Mouse (Mus musculus): ENCODE results near the gene Rhobtb1. TPM values are rescaled to one million over a fixed set of nuclear protein-coding genes. Genes with fewer than 3 reads are reported as not detected.

Rhobtb1 gene
- polyA plus RNA-seq, 1 experiment, result 9.9 TPM

DNA sequence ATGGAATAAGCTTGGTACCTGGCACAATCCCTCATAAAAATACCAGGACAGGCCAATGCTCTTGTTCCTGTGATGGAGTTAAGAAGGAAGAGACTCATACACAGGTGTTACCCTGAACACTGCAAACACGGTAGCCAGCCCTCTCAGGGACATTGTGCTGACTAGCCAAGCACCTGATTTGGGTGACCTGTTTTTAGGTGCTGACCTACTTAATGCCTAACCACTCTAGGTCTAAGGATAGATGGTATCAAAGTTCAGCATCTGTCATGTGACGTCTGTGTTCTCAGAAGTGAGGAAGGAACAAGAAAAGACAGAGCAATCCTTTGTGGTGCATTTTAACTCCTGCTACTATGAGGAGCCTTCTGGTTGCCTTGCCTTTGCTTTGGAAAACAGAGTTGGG is 9.6 kb downstream of the Rhobtb1 start:
- H3K4me3 ChIP-seq (replicated peaks; ENCODE audit: extremely low read depth, low read depth, low read length), result no peak overlapping the region
- 79% methylated on average over 2 of the region's 2 CpGs for WGBS
- TF ChIP-seq CTCF (IDR thresholded peaks at IDR 0.05; ENCODE audit: insufficient read depth, low read length) (no peak), POLR2A (IDR thresholded peaks at IDR 0.05; ENCODE audit: borderline replicate concordance, extremely low read depth, low read depth, low read length) (no peak)
- no peak for DNase-seq
- H3K4me1 ChIP-seq (ENCODE audit: control insufficient read depth, insufficient read depth, low read length), result no peaks in the 10 kb centered on the region

GRCm38 (mm10) chr10:69161503-69161902 is 10.3 kb downstream of the Rhobtb1 start:
- 92% methylated on average over 3 of the region's 3 CpGs for WGBS
- H3K4me1 ChIP-seq (ENCODE audit: control insufficient read depth, insufficient read depth, low read length), result no peaks in the 10 kb centered on the region
- no peak for DNase-seq
- no peak for TF ChIP-seq CTCF (IDR thresholded peaks at IDR 0.05; ENCODE audit: insufficient read depth, low read length)
- no peak overlapping the region for H3K4me3 ChIP-seq (replicated peaks; ENCODE audit: extremely low read depth, low read depth, low read length)

DNA sequence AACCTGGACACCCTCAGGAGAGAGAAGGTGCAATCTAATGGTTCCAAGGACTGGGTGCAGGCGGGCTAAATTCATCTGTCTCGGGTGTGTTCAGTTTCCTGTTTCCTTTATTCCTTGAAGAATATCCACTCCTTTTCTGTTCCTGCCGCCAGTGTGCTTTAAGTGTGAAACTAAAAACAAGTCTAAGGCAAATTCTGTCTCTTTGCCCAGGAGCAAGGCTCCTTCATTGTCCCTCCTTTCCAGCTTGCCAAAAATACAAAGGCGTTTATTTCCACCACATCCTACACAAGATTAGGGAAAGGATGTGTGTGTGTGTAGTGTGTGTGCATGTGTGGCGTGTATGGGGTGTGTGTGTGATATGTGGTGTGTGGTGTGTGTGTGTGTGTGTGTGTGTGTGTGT is 11.3 kb downstream of the Rhobtb1 start:
- Histone ChIP-seq H3K4me3 (replicated peaks; ENCODE audit: extremely low read depth, low read depth, low read length) (no peak overlapping the region), H3K4me1 (ENCODE audit: control insufficient read depth, insufficient read depth, low read length) (no peaks in the 10 kb centered on the region)
- WGBS, result 50% methylated on average over 5 of the region's 5 CpGs
- DNase-seq, result no peak
- no peak for TF ChIP-seq POLR2A (IDR thresholded peaks at IDR 0.05; ENCODE audit: borderline replicate concordance, extremely low read depth, low read depth, low read length)
- no peak for TF ChIP-seq CTCF (IDR thresholded peaks at IDR 0.05; ENCODE audit: insufficient read depth, low read length)

GRCm38 (mm10) chr10:69163216-69163615 is 12.0 kb downstream of the Rhobtb1 start:
- TF ChIP-seq CTCF (IDR thresholded peaks at IDR 0.05; ENCODE audit: insufficient read depth, low read length), result no peak
- WGBS, result 81% methylated on average over 5 of the region's 5 CpGs
- H3K4me1 ChIP-seq (ENCODE audit: control insufficient read depth, insufficient read depth, low read length), result no peaks in the 10 kb centered on the region
- H3K4me3 ChIP-seq (replicated peaks; ENCODE audit: extremely low read depth, low read depth, low read length), result no peak overlapping the region
- no peak for DNase-seq

GRCm38 (mm10) chr10:69165125-69165524 is 13.9 kb downstream of the Rhobtb1 start:
- no peak for DNase-seq
- TF ChIP-seq POLR2A (IDR thresholded peaks at IDR 0.05; ENCODE audit: borderline replicate concordance, extremely low read depth, low read depth, low read length), result no peak
- peak; percentile 25; the same call in 1 of the 2 replicates for TF ChIP-seq CTCF (IDR thresholded peaks at IDR 0.05; ENCODE audit: insufficient read depth, low read length)
- WGBS, result 70% methylated on average over 7 of the region's 7 CpGs

DNA sequence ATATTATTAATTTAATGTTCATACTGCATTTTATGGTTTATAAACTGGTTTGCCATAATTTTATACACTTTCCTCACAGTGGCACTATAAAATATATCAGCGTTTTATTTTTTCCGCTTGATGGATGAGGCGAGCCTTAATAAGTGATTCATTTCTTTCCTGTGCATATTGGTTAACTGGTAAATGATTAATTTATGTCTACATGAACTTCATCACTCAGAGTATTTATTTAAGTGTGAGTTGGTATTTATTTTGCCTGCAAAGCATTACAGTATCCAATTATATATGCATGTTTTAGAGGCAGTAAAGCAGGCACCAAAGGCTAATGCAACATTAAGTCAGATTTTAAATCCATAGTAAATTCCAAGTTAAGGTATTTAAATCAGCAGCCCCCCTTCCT is 14.6 kb downstream of the Rhobtb1 start:
- 62% methylated on average over 3 of the region's 3 CpGs for WGBS
- Histone ChIP-seq H3K4me3 (replicated peaks; ENCODE audit: extremely low read depth, low read depth, low read length) (no peak overlapping the region), H3K4me1 (ENCODE audit: control insufficient read depth, insufficient read depth, low read length) (no peaks in the 10 kb centered on the region)
- TF ChIP-seq CTCF (IDR thresholded peaks at IDR 0.05; ENCODE audit: insufficient read depth, low read length), result no peak
- TF ChIP-seq POLR2A (IDR thresholded peaks at IDR 0.05; ENCODE audit: borderline replicate concordance, extremely low read depth, low read depth, low read length), result no peak
- no peak for DNase-seq

More at GRCm38 (mm10) chr10:69165125-69165524, 13.9 kb downstream of the Rhobtb1 start:
- no peaks in the 10 kb centered on the region for H3K4me1 ChIP-seq (ENCODE audit: control insufficient read depth, insufficient read depth, low read length)
- no peak overlapping the region for H3K4me3 ChIP-seq (replicated peaks; ENCODE audit: extremely low read depth, low read depth, low read length)

DNA sequence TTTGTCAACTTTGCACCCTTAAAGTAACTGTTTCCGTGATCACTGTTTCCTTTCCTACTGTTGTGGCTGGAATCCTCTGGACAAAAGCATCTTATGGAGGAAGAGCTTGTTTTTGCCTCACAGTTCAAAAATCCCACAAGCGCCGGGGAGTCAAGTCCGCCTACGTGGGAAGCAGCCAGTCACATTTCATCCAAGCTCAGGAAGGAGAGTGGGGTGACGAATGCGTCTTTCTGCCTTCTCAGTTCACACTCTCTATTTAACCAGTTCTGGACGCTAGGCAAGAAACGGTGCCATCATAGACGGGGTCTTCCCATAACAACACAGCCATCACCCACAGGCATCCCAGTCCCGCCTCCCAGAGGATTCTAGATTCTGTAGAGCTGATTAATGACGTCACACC is 15.3 kb downstream of the Rhobtb1 start:
- WGBS, result 66% methylated on average over 12 of the region's 12 CpGs
- Histone ChIP-seq H3K4me3 (replicated peaks; ENCODE audit: extremely low read depth, low read depth, low read length) (no peak overlapping the region), H3K4me1 (ENCODE audit: control insufficient read depth, insufficient read depth, low read length) (no peaks in the 10 kb centered on the region)
- no peak for DNase-seq
- TF ChIP-seq CTCF (IDR thresholded peaks at IDR 0.05; ENCODE audit: insufficient read depth, low read length), result no peak

DNA sequence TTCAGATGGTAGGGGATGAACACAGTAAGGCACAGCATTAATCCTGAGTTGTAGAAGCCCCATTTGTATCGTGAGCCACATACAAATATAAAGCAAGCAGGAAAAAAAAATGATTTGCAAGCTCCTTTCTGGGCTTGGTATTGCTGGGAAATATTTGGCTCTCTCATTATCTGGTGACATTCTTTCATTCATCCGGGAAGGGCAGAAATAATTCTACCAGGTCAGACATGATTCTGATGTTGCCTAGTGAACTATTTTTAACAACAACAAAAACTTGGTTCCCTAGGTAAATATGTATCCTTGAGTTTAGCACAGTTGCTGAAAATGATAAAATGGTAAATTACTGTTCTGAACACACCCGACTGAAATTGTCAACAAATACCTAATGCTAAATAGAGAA is 21.2 kb downstream of the Rhobtb1 start:
- TF ChIP-seq POLR2A (IDR thresholded peaks at IDR 0.05; ENCODE audit: borderline replicate concordance, extremely low read depth, low read depth, low read length) (no peak), CTCF (IDR thresholded peaks at IDR 0.05; ENCODE audit: insufficient read depth, low read length) (no peak)
- 53% methylated on average over 3 of the region's 3 CpGs for WGBS

GRCm38 (mm10) chr10:69176116-69176515 is 24.9 kb downstream of the Rhobtb1 start:
- Histone ChIP-seq H3K4me1 (ENCODE audit: control insufficient read depth, insufficient read depth, low read length) (no peaks in the 10 kb centered on the region), H3K4me3 (replicated peaks; ENCODE audit: extremely low read depth, low read depth, low read length) (no peak overlapping the region)
- WGBS, result 63% methylated on average over 3 of the region's 3 CpGs
- no peak for DNase-seq
- no peak for TF ChIP-seq POLR2A (IDR thresholded peaks at IDR 0.05; ENCODE audit: borderline replicate concordance, extremely low read depth, low read depth, low read length)
- no peak for TF ChIP-seq CTCF (IDR thresholded peaks at IDR 0.05; ENCODE audit: insufficient read depth, low read length)

More for the DNA sequence above, 21.2 kb downstream of the Rhobtb1 start:
- DNase-seq, result no peak
- Histone ChIP-seq H3K4me1 (ENCODE audit: control insufficient read depth, insufficient read depth, low read length) (no peaks in the 10 kb centered on the region), H3K4me3 (replicated peaks; ENCODE audit: extremely low read depth, low read depth, low read length) (no peak overlapping the region)

DNA sequence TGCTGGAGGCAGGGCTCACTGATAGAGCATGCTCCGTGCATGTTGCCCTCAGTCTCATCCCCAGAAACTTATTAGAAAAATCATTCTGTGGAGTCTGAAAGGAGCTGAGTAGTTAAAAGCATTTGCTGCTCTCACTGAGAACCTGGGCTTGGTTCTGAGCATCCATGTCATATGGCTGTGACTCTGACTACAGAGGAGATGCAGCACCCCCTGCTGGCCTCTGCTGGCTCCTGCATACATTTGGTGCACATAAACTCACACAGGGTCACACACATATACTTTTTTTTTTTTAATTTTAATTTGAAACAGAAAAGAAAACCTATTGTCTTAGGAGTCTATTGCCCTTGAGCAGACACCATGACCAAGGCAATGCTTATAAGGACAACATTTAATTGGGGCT is 28.1 kb downstream of the Rhobtb1 start:
- WGBS, result 92% methylated on average over 1 of the region's 1 CpGs
- TF ChIP-seq CTCF (IDR thresholded peaks at IDR 0.05; ENCODE audit: insufficient read depth, low read length) (no peak), POLR2A (IDR thresholded peaks at IDR 0.05; ENCODE audit: borderline replicate concordance, extremely low read depth, low read depth, low read length) (no peak)
- Histone ChIP-seq H3K4me3 (replicated peaks; ENCODE audit: extremely low read depth, low read depth, low read length) (no peak overlapping the region), H3K4me1 (ENCODE audit: control insufficient read depth, insufficient read depth, low read length) (no peaks in the 10 kb centered on the region)
- no peak for DNase-seq

DNA sequence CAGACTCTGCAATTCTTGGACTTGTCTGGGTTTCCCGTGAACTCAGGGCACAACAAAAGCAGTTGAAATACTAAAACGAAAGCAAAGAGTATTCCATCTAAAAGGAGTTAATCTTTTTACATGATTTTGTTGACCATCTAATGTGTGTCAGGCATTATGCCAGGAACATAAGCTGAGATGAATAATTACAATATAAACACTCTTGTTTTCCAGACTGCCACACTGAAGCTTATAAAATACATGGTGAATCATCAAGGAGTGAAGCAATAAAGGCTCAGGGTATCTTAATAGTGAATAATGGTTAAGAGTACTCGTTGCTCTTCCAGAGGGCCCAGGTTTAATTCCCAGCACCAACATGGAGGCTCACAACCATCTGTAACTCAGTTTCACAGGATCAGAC is 29.8 kb downstream of the Rhobtb1 start:
- TF ChIP-seq CTCF (IDR thresholded peaks at IDR 0.05; ENCODE audit: insufficient read depth, low read length) (no peak), POLR2A (IDR thresholded peaks at IDR 0.05; ENCODE audit: borderline replicate concordance, extremely low read depth, low read depth, low read length) (no peak)
- WGBS, result 56% methylated on average over 3 of the region's 3 CpGs
- Histone ChIP-seq H3K4me3 (replicated peaks; ENCODE audit: extremely low read depth, low read depth, low read length) (no peak overlapping the region), H3K4me1 (ENCODE audit: control insufficient read depth, insufficient read depth, low read length) (no peaks in the 10 kb centered on the region)
- no peak for DNase-seq
